Mouse (Mus musculus) spleen, adult 2 months (tissue): ENCODE measurements at regions not wholly inside any gene's neighbourhood (a gene's known extent, or its start where the extent isn't known, plus 50 kb on each side); places are given as distances from the start of the nearest gene placed in this dataset.

ENCODE experiments used
- DNase-seq, 2 experiments: peaks; one replicate each; pipeline versions ENCODE4 v3.0.0 to v3.0.0-alpha.2; 2012 to 2021; ENCODE audit warnings: low spot score in 2 of 2, low read depth in 1 of 2
- H3K27ac ChIP-seq: fragments of 200-500 bp; 2 replicates; pipeline ENCODE4 v1.5.1; 2012; ENCODE audit warnings: low read length, inconsistent platforms; ENCODE audit not compliant: insufficient read depth
- H3K27me3 ChIP-seq: fragments of 200-500 bp; 2 replicates; pipeline ENCODE4 v1.6.1; 2012; ENCODE audit warnings: mild to moderate bottlenecking, moderate library complexity, low read length, inconsistent platforms; ENCODE audit not compliant: control insufficient read depth, insufficient read depth
- H3K36me3 ChIP-seq: fragments of 200-500 bp; 2 replicates; pipeline ENCODE4 v1.6.1; 2012; ENCODE audit warnings: mild to moderate bottlenecking, low read length, inconsistent platforms; ENCODE audit not compliant: control insufficient read depth, insufficient read depth
- H3K4me1 ChIP-seq: fragments of 200-500 bp; 2 replicates; pipeline ENCODE4 v1.6.1; 2011; ENCODE audit warnings: inconsistent platforms; ENCODE audit not compliant: control insufficient read depth, insufficient read depth, insufficient read length
- H3K4me3 ChIP-seq: fragments of 200-500 bp; 2 replicates; pipeline ENCODE4 v1.5.1; 2011; ENCODE audit warnings: mild to moderate bottlenecking, inconsistent platforms; ENCODE audit not compliant: insufficient read depth, insufficient read length; ENCODE audit errors: extremely low read depth
- CTCF ChIP-seq: fragments of 200-500 bp; IDR thresholded peaks from 2 replicates; pipeline ENCODE4 v1.5.1; 2011; ENCODE audit warnings: mild to moderate bottlenecking, inconsistent platforms; ENCODE audit not compliant: insufficient read depth, insufficient read length, insufficient replicate concordance; ENCODE audit errors: extremely low read depth
- POLR2A ChIP-seq: fragments of 200-500 bp; IDR thresholded peaks from 2 replicates; pipeline ENCODE4 v1.6.1; 2011; ENCODE audit warnings: low read depth, low read length, inconsistent platforms
- WGBS: fragments of 180-500 bp; shearing (Covaris S2); methylation state at CpG from one replicate; pipeline ENCODE4 v1.1.7; 2018; 5-methylcytosine and 5-hydroxymethylcytosine counted together

GRCm38 (mm10) chr14:105377035-105377621, 118.8 kb downstream of the Ndfip2 start:
- TF ChIP-seq CTCF (no peak), POLR2A (no peak)
- no peak overlapping the region for H3K4me3 ChIP-seq
- H3K27me3 ChIP-seq: no peaks in the 10 kb centered on the region
- WGBS: 84% methylated on average over 4 of the region's 4 CpGs
- no peaks in the 10 kb centered on the region for H3K36me3 ChIP-seq
- DNase-seq: no peak
- no peaks in the 10 kb centered on the region for H3K4me1 ChIP-seq
- no peak overlapping the region for H3K27ac ChIP-seq

- 80% methylated on average over 5 of the region's 5 CpGs for WGBS
- TF ChIP-seq POLR2A: no peak
- no peak for TF ChIP-seq CTCF
- H3K27ac ChIP-seq: no peak overlapping the region
- no peak overlapping the region for H3K4me3 ChIP-seq
- no peak for DNase-seq
- H3K36me3 ChIP-seq: no peaks in the 10 kb centered on the region
- no peaks in the 10 kb centered on the region for H3K27me3 ChIP-seq
- H3K4me1 ChIP-seq: no peaks in the 10 kb centered on the region
These were observed 111.5 kb downstream of the Ndfip2 start for GRCm38 (mm10) chr14:105369637-105370435.

- no peak overlapping the region for H3K27ac ChIP-seq
- no peaks in the 10 kb centered on the region for H3K36me3 ChIP-seq
- H3K4me1 ChIP-seq: no peaks in the 10 kb centered on the region
- no peak overlapping the region for H3K4me3 ChIP-seq
- TF ChIP-seq POLR2A: no peak
- no peak for TF ChIP-seq CTCF
- H3K27me3 ChIP-seq: no peaks in the 10 kb centered on the region
- 84% methylated on average over 6 of the region's 6 CpGs for WGBS
- no peak for DNase-seq
These were observed 102.2 kb downstream of the Ndfip2 start for GRCm38 (mm10) chr14:105360530-105360929.

GRCm38 (mm10) chr14:105359829-105360228, 101.5 kb downstream of the Ndfip2 start:
- DNase-seq: no peak
- Histone ChIP-seq H3K36me3 (no peaks in the 10 kb centered on the region), H3K27ac (no peak overlapping the region), H3K27me3 (no peaks in the 10 kb centered on the region), H3K4me3 (no peak overlapping the region), H3K4me1 (no peaks in the 10 kb centered on the region)
- 55% methylated on average over 3 of the region's 3 CpGs for WGBS
- TF ChIP-seq POLR2A (no peak), CTCF (no peak)
